Mouse (Mus musculus): ENCODE data around the gene Rgcc.
A peak's percentile ranks its signal among the peaks of the same experiment; 100 is the strongest.

Gene Rgcc

DNA sequence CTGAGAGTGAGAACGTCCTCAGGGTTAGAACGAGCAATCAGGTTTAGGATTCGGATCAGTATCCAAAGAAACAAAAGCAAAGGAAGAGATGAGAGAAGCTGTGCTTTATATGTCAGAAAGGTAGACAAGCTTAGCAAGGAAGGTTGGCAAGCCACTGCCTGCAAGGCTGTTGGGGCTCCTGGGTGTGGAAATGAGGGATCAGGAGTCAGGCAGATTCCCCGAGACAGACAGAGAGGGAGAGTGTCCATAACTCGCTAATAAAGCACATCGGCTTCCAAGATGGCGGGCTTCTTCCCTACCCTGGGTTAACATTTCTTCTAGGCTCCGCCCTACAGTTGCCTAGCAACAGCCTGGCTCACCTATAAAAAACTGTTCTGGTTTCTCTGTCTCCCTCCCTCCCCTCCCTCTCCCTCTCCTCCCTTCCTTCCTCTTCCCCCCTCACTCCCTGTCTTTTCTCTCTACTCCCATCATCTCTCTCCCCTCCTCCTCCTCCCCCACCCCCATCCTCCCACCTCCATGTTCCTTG lies 25.5 kb downstream of the Rgcc start:
- no peak for DNase-seq

DNA sequence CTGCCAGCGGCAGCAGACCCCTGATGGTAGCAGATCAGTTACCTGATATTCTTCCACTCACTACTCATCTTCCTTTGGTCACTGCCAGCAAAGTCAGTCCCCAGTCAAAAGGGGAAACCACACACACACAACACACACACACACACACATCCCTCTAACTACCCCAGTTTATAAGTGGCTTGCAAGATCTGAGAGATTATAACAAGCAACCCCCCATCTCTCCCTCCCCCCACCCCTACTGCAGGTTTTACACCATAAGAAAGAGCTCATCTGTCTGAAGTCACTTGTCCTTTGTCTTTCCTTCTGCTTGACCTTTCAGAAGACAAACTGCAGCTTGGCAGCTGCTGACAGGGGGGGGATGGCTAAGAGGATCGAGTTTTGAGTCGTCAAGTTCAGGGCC lies 26.0 kb downstream of the Rgcc start:
- DNase-seq = no peak

DNA sequence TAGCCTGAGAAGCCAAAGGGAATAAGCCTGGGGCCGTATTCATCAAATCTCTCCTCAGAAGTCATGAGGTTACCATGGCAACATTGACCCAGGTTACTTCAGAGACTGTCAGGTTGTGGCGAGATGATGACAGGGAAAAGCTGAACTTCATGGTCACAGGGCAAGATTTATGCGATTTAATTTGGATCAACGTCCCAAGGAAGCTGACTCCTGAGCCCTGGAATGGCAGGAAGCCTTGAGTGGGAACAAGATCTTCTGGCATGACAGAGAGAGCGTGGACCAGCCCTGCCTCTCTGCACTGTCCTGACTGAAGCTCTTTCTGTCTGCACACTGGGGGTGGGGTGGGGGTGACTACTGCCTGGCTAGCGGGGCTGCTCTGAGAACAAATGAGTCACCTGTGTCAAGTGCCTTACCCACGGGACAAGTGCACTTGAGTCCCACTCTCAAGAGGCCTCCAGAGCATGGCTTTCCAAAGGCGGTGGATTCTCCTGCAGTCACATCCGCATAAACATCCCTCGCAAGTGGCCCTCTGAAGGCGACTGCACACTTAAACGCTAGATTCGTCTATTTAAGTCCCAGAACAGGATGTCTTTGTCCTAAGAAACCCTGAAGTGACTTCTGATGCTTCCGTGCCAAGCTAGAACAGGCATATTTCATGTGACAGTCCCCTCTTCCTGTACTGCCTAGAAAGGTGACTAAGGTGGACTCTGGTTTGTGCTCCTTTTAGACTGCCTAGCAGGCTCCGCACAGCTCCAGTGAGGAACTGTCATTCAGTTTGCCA lies 27.6 kb downstream of the Rgcc start:
- peak; percentile 93 for DNase-seq

DNA sequence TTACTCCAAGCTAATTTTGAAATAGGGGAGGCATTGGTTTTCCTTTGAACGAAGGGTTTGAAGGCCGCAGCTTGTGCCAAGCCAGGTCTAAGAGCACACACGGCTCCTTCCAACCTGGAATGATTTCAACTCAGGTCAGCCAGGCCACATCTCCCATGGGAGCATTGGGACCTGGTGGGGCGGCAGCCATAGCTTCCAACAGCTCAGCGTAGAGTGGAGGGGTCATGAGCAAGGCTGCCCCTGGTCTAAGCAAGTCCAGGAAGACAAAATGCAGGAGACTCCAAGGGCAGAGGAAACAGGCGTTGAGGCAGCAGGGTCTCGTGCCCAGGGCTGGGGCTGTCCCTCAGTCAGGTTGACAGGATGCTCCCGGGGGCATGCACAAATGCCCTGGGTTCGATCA lies 28.5 kb downstream of the Rgcc start:
- DNase-seq = no peak

DNA sequence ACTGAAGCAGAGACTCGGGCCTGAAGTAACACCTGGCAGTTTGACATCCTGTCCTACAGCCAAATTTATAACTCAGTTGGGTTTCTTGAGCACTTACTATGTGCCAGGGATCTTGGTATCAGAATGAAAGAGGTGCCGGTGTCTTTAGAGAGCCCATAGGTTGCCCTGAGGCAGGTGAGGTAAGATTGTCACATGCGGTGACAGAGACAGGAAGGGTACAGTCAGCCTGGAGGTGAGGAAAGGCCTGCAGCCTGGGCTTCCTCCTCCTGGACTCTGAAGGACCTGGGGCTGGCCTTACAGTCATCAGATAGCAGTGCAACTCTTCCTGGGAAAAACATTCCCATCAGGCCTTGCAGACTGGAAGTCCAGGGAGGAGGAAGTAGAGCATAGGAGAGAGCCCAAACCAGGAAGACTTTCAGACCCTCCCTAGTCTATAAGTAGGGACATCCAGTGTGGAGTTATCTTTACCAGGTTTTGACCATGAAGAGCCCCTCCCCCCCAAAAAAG lies 29.2 kb downstream of the Rgcc start:
- no peak for DNase-seq

DNA sequence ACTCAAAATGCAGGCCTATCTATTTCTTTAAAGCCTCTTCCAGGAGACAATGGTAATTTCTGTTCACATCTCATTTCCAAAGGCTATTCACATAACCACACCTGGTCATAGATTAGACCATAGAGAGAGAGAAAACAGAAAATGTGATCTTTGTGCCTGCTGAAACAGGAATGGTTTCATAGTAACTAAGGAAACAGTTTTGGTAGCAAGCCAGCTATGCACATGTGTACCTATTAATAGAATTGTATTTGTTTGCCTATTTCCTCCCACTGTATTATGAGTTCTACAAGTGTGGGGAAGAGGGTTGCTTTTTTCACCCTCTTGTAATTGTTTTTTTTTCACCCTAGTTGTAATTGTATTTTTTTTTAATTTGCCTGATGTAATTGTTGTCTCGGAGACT lies 31.9 kb downstream of the Rgcc start:
- DNase-seq = peak; percentile 78

DNA sequence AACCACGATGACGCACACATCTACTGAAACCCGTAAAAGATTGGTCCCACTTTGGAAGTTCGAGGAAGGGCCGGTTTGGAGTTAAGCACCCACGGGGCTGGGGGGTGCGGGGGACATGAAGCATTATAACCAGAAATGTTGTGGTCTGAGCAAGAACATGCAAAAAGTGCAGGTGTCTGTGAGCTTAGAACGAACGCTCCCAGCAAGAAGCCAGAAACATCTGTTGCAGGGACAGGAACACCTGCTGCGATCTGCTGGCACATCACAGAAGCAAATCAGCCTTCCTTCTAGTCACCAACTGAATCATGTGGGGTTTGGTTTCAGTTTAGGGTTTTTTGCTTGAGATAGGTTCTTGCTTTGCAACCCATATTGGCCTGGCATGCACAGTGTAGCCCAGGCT lies 33.6 kb downstream of the Rgcc start:
- no peak for DNase-seq

DNA sequence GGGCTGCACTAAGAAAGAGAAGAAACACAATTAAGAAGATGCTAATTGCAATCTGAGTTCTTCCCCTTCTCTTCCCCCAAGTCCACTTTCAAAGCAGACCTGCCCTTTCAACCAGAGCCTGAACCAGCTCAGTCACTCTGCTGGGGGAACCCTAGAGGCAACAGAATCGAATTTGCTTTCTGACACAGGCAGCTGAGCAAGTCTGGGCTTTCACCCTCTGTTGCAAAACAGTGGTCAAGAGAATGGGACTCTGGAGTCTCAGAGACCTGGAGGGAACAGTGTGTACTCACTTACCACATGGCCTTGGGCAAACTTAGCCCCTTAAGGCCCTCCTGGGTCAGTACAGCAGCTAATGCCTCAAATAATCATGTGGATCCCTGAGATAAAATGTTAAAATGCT lies 34.1 kb downstream of the Rgcc start:
- no peak for DNase-seq

DNA sequence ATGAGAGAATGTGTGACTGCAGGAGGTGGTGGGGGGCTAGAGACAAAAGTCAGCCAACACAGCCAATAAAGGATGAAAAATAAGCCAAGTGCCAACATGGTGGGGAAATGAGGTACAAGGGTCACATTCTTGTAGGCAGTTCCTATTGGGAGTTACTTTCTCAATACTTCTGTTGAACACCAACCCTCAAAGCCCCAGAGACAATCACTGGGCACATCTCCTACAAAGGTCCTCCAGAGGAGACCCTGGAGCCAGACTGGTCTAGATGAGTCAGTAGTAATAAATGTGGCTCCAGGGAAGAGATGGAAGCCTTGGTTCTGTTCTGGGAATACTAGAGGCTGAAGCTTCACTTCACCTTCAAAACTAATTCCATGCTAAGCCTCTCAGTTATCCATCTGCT lies 35.0 kb downstream of the Rgcc start:
- no peak for DNase-seq

DNA sequence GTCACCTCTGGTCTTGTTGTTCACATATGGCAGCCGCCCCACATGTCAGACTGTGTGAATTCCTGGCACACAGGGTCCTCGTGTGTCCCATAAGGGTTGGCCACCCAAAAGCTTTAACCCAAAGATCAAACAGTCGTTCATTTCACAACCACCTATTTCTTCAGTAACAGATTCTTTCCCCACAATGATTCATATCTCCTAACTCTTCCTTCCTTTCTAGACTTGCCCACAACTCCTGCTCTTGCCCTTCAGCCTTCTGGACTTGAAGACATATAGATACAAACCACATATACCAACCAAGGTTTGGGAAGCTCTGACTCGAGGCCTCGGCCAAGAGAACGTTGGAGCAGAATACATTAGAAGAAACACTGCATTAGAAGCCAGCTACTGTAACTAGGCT lies 35.7 kb downstream of the Rgcc start:
- DNase-seq = no peak

DNA sequence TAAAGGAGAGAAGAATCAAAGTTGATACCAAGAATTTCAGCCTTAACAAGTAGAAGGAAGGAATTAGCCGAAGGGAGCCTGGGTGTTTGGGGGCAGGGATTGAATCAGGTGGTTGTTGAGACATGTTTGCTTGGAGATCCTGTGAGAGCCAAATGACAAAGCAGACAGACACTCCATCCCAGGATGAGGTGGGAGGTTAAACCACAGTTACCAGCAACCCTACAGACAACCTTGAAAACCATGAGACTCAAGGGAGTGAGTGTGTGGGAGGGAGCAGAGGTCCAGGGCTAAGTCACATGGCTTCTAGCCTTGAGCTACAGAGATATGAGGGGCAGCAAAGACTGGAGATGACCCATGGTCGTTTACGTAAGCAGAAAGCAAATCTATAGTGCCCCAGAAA lies 38.1 kb downstream of the Rgcc start:
- no peak for DNase-seq

DNA sequence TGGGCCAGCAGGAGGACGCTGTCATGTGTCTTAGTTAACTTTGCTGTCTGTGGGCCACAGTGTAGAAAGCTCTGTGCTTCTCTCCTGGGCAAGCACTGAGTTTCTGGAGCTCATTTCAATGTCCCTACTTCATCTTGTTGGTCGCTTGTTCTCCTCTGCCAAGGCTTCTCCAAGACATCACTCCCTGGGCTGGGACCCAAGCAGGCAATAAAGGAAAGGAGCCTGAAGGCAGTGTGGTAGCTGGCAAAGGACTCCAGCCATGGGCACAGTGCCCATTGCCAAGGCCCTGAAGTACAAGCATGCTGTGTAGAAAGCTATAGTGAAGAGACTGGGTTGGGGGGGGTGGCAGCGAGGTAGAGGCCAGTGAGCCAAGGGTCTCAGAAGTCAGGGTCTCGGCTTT lies 38.8 kb downstream of the Rgcc start:
- DNase-seq = no peak

DNA sequence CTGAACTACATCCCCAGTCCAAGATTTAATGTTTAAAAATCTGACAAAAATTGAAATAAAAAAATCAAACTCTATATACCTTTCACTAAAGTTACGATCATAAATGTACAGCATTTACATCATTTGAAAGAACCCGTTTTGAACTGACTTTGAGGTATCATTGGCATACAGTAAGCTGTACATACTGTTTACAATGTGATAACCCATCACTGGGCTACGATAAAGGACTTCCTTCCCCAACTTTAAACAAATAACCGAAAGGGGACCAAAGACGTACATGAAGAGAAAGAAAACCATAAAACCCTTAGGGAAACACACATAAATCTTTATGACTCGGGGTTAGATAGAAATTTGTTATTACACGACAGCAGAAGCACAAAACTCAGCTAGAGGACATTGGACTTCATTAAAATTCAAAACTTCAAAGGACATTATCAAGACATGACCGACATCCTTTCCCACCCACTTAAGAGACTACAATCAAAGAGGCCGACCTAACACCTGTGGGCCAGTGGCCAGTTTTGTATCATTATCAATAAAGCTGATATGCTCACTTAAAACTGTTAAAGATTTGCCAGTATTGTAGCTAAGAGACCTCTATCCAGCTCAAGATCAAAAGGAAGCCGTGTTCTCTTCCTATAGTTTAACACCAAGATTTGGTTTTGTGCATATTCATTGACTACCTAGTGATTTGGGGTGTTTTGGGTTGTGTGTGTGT lies 42.2 kb downstream of the Rgcc start:
- DNase-seq = no peak

DNA sequence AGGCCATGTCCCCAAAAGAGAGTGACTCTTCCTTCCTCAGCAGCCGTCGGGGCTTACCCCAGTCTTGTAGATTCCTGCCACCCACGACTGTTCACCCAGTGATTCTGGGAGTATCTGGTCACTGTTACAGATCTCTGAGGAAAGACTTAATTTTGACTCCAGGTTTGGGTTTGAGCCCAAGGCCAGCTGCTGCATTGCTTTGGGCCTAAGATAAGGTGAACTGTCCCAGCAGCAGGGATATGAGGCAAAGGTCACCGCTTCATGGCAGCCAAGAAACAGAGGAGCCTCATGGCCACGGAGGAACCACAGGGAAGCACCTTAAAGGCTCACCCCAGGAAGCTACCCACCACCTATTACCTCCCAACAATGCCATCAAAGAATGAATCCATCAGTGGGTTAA lies 44.8 kb downstream of the Rgcc start:
- no peak for DNase-seq

DNA sequence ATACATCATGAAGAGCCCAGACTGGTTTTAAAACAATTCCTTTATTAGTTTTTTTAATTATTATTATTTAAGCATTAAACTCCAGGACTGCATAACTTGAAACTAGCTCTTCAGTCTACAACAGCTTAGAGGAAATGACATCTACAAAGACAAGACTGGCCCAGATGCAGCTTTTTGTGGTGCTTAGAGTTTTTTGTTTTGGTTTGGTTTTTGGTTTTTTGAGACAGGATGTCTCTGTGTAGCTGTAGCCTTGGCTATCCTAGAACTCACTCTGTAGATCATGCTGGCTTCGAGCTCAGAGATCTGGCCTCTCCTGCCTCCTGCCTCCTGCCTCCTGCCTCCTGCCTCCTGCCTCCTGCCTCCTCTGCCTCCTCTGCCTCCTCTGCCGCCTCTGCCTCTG lies 45.7 kb downstream of the Rgcc start:
- DNase-seq = no peak

DNA sequence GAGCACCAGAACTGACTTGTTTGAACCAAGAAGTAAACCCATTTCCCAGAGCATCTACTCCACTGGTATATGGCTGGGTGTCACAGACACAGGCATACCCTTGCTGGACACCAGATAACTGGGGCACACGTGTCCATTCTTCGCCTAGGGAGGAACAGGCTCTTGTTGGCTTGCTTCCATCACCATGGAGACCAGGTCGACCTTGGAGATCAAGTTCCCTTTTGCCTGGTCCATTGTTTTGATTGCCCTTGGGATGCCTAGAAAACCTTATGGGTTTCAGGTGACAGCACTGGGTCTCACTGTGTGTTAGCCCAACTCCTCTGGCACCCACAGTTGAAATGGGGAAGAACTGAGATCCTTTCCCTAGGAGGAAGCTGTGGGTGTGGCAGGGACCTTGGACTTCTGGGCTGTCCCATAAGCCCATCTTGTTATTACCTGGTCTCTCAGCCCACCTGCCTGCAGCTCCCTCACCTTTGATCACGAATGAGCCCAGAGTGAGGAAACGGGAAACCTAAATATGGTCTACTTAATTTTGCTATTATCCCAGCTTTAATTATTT lies 49.6 kb downstream of the Rgcc start:
- no peak for DNase-seq

DNA sequence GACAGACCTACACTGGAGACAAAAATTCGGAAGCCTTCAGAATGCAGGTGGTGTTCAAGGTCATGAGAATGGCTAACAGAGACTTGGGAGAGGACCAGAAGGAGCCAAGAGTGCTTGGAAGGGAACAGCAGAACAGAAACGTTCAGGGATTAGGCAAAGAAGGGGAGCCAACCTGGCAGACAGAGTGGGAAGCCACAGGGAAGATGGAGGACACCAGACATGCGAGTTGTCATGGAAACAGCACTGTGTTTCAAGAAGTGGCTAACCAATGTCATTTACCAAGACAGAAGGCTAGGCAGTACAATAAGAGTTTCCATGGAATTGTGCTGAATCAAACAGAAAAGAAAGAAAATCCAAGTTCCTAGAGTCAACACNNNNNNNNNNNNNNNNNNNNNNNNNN lies 56.9 kb downstream of the Rgcc start:
- DNase-seq = no peak

DNA sequence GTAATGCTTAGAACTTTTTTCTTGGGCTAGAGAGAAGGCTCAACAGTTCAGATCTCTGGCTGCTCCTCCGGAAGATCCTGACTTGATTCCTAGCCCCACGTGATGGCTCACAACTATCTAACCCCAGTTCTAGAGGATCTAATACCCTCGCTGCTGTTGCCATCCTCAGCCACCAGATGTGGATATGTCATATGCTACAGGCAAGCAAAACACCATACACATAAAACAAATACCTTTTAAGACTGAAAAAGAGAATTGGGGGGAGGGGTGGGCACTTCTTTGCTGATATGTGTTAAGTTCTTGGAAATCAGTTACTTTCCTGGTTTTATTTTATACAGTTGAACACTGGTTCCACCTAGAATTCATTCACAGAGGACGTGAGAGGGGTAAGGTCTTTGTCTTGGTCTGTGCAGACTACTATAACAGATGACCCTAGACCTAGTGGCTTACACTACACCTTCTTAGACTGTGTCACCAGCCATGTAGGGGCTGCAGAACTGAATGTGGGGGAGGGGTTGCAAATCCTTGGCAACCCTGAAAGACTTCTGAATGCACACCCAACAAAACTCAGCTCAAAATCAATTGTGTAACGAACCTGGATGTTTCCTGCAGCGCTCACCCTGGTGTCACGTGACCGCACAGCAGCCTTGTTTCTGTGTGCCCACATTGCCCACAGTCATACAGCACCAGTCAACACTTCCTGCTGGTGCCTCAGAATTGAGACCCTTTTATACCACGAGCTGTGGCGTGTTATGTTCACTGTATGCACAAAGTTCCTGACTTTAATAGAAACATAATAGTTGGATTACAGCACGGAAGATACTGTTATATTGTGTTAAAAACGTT lies 58.2 kb downstream of the Rgcc start:
- DNase-seq = peak; percentile 46

DNA sequence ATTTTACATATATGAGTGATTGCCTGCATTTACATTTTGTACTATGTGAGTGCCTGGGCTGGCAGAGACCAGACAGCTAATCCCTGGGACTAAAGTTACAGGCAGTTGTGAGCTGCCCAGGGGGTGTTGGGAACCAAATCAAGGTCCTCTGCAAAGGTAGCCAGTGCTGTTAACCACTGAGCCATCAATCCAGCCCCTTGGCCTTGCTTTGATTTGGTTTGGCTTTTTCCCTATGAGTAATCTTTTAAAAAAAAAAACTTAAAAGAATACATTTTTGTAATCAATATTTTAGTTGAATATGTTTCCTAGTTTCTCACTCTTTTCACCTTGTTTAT lies 59.1 kb downstream of the Rgcc start:
- DNase-seq = no peak

DNA sequence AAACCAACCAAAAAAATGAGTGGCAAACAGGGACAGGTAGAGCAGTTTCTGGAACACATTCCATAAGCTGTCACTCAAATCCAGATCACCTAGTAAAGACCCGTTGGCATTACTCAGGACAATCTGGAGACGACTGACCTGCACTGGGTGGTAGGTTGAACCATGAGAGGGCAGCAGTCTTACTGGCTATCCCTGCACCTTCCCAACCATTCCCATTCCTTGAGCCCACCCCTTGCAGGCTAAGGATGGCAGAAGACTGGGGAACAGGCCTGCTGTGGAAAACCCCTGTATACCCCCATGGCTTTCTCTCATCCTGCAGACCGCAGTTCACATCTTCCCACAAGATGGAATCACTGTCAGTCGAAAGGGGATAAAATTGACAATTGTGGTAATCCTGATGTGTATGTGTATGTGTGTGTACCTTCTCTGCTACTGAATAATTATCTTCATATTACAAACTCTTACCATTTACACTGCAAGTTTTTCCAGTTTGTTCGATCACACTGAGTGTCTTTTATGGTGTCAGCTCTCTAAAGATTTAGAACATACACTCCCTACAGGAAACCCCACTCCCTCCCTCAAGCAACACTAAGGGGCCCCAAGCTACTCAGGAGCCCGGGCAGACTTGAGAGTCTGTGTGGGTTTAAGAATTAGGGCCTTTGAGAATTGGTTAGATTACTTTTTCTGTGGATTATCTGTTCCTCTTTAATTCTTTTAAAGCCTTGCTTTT lies 59.6 kb downstream of the Rgcc start:
- DNase-seq = no peak

DNA sequence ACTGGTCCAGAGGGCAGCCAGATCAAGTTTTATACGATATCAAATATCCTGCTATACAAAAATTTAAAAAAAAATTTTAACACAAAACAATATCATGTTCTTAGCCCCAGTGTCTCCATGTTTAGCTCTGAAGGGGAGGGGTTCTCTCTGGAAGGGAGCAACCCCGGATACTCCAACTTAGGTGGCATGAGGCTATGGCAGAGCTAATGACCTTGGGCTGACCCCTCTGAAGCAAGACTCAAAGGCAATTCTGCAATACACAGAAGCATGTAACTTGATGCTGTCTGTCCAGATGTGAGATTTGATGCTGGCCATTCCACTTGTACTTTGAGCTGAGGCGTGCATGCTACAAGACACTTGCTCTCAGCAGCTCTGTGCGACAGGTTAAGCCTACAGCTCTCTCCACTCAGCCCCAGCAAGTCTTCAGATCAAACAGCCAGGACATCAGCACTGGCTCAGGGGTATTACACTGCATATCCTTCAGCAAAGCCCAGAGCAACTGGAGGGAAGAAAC lies 60.3 kb downstream of the Rgcc start:
- no peak for DNase-seq

DNA sequence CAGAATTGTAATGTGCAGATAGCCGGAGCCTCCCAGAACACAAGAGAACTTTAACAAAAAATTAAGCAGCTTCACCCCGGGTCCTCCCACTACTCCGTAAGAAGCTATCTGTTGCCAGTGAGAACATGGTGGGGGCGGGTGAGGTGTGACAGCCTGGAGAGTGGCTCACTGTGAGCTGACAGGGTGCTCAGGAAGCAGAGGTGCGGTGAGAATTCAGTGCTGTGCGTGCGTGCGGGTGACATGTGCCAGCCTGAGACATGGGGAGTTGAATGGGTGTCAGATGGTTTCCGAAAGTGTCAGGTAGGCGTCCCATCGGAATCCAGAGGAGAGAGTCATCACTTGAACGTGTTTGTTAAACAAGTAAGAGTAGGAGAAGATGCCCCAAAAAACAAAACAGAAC lies 62.0 kb downstream of the Rgcc start:
- no peak for DNase-seq

Measured in lung, postnatal 36 days (tissue).